Mouse (Mus musculus): Measurements from ENCODE around the gene Pth2. TPM values are rescaled to one million over a fixed set of nuclear protein-coding genes. Genes with fewer than 3 reads are reported as not detected.

Gene Pth2
- polyA plus RNA-seq, 1 experiment: not detected

DNA sequence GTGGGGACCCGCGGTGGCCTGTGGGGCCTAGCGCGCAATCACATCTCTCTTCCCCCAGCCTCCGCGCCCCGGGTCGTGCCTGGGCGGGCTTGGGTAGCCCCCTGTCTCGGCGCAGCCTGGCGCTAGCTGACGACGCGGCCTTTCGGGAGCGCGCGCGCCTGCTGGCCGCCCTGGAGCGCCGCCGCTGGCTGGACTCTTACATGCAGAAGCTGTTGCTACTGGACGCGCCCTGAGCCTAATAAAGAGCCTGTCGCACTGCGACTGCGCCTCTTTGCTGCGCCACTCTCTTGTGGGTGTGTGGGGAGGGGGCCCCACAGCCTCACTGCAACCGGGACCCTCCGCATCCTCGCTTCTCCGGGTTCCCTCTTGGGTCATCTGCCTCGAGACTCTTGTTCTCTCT is 745 bp downstream of the Pth2 start:
- TF ChIP-seq GATA1 (IDR thresholded peaks at IDR 0.05; ENCODE audit: low read length): no peak

DNA sequence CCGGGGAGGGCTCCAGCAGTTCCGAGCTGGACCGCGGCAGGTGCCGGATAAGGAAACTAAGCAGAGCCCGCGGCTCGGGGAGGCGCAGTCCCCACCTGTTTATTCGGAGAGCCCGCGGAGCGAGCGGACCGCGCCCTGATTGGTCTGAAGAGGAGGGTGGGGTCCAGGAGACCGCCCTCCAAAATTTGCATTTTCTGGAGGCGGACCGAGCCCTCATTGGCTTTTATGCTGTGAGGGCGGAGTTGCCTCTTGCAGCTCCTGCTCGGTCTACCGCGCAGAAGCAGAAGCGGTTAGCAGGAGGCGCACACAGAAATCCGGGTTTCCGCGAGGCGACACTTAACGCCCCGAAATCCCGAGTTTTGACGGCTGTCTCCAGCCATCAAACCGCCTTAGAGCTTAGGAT is 1.4 kb downstream of the Pth2 start:
- TF ChIP-seq GATA1 (IDR thresholded peaks at IDR 0.05; ENCODE audit: low read length): no peak

DNA sequence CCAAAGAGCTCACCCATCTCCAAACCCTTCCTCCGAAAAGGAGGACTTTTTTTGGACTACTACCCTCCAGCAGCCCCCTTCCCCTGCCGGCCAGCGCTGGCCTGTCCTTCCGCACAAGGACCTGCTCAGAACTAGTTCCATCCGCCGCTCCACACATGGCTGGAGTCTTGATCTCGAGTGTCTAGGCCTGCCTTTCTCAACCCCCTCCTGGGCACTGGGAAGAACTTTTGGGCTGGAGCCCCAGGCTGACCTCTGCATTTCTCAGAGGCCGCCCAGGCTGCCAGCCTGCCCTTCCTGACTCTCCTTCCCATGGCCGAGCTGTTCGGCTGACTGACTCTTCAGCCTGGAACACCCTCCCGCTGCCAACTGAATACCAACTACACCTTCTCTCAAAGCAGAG is 1.8 kb downstream of the Pth2 start:
- TF ChIP-seq GATA1 (IDR thresholded peaks at IDR 0.05; ENCODE audit: low read length): no peak

- TF ChIP-seq GATA1 (IDR thresholded peaks at IDR 0.05; ENCODE audit: low read length): no peak
These were observed 2.9 kb downstream of the Pth2 start for GRCm38 (mm10) chr7:45183672-45184071.

- TF ChIP-seq GATA1 (IDR thresholded peaks at IDR 0.05; ENCODE audit: low read length): no peak
These were observed 5.1 kb downstream of the Pth2 start for GRCm38 (mm10) chr7:45185921-45186320.

DNA sequence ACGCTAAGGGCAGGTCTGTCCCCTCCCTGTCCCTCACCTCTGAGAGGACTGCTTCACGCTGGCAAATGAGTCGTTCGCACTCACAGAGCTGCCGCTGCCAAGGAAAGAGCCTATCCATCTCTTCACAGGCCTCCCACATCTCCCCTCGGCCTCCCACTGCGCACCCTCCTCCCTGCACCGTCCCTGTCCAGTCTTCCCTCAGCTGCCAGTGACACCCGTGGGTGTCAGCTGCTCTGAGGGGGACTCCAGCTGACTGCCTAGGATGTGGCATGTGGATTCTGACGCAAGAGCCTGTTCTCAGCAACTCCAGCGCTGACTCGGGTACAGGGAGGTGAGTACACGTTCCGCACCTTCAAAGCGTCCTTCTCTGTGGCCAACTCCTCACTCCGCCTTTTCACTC is 8.8 kb downstream of the Pth2 start:
- no peak for TF ChIP-seq GATA1 (IDR thresholded peaks at IDR 0.05; ENCODE audit: low read length)

GRCm38 (mm10) chr7:45190186-45190585 is 9.4 kb downstream of the Pth2 start:
- TF ChIP-seq GATA1 (IDR thresholded peaks at IDR 0.05; ENCODE audit: low read length): no peak

DNA sequence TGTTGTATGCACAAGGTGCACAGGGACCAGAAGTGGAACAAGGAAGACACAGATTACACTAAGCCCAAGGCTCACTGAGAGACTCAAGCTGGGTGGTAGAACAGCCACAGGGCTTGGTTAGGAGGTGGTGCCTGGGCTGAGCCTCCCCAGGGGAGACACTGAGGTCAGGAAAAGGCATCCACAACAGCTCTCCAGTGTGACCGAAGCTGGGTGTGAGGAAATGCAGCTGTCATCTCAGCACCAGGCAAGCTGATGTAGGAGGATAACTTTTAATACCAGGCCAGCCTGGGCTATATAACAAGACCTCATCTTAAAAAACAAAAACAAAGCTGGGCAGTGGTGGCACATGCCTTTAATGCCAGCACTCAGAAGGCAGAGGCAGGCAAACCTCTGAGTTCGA is 10.4 kb downstream of the Pth2 start:
- TF ChIP-seq GATA1 (IDR thresholded peaks at IDR 0.05; ENCODE audit: low read length): no peak

DNA sequence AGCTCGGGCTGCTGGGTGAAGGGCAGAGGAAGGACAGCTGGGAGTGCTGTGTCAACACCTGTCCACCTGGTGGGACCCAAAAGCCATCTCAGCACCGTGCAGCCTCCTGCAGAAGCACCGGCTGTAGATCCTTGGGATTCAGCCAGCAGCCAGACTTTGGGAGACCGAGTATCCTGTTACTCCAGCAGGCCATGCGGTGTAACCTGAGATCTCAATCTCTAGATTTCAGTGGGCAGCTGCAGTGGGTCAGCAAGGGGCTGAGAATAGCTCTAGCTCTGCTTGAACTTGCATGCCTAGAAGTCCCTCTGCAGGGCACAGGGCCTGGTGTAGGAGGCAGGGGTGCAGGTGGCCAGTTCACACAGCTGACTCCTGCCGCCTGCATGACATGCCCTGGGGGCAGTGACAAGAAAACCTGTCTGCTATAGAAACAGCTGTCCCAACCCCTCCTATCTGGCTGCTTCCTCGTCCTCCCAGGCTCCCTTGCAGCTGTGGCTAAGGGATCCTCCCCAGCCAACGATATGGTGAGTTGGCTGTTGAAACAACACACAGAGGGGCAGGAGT is 11.1 kb downstream of the Pth2 start:
- no peak for TF ChIP-seq GATA1 (IDR thresholded peaks at IDR 0.05; ENCODE audit: low read length)

- TF ChIP-seq GATA1 (IDR thresholded peaks at IDR 0.05; ENCODE audit: low read length): no peak
These were observed 12.0 kb downstream of the Pth2 start for GRCm38 (mm10) chr7:45192585-45193310.

DNA sequence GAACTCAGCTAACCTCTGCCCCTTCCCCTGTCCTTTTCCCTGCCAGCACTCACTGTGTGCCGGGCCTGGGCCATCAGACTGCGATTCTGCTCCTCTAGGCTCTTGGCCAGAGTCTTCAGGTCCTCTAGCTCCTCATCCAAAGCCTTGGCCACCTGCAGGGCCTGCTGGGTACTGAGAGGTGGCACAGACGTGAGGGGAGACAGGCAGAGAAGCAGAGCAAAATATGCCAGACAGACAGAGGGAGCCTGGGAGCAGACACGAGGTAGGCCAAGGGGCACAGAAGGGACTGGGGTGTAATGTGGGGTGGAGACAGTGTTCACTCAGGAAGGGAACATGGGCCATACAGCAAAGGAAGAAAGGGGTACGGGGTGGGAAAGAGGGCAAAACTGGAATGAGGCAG is 12.6 kb downstream of the Pth2 start:
- no peak for TF ChIP-seq GATA1 (IDR thresholded peaks at IDR 0.05; ENCODE audit: low read length)

- TF ChIP-seq GATA1 (IDR thresholded peaks at IDR 0.05; ENCODE audit: low read length): no peak
These were observed 13.3 kb downstream of the Pth2 start for GRCm38 (mm10) chr7:45193871-45194785.

DNA sequence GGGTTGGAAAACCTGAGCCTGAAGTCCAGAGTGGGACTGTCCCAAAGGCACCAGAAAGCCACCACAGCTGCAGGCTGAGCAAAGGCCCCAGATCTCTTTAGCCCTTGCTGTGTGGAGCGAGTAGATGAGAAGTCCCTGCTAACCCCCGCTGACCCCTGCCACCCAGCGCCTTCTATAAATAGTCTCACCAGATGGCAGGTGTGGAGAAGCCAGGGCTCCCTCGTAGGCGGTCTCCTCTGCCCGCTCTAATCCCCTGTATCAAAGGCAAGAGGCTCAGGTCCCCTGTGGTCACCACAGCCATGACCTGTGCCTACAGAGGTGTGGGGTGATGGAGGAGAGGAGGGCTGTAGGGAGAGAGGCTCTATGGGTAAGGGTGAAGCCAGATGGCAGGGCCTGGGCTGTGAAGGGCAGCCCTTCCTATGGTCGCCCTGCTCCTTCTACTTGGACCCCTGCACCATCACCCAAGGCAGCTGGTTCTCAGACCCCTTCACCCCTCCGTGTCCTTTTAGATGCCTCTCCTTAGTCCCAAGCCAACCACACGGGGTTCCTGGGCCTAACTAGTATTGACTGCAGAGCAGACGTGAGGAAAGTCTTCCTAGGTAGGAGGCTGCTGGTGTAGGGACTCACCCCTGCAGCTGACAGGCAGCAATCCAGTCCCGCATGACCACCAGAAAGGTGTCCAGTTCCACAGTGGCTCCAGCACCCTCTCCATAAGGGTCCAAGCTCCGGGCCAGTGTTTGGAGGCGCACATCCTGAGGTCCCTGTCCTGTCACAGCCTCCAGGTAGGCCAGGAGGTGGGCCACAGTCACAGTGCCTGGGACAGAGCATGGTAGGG is 14.8 kb downstream of the Pth2 start:
- TF ChIP-seq GATA1 (IDR thresholded peaks at IDR 0.05; ENCODE audit: low read length): no peak

GRCm38 (mm10) chr7:45196176-45196535 is 15.4 kb downstream of the Pth2 start:
- no peak for TF ChIP-seq GATA1 (IDR thresholded peaks at IDR 0.05; ENCODE audit: low read length)

DNA sequence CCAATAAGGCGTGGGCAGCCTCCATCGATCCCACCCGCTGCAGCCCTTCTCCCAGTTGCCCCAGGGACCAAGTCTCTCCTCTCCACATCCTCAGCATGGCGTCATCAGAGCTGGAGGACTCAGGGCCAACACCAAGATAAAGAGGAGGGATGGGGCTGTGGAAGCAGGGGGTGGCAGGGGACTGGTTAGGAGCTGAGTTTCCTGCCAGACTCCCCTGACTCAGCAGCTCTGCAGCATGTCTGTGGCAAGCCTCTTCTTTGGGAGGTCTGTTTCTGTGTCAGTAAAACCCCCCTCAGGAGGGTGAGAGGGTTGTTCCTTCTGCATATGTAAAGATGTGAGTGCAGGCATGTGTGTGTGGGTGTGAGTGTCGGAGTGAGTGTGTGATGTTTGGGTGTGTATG is 16.2 kb downstream of the Pth2 start:
- TF ChIP-seq GATA1 (IDR thresholded peaks at IDR 0.05; ENCODE audit: low read length): no peak

DNA sequence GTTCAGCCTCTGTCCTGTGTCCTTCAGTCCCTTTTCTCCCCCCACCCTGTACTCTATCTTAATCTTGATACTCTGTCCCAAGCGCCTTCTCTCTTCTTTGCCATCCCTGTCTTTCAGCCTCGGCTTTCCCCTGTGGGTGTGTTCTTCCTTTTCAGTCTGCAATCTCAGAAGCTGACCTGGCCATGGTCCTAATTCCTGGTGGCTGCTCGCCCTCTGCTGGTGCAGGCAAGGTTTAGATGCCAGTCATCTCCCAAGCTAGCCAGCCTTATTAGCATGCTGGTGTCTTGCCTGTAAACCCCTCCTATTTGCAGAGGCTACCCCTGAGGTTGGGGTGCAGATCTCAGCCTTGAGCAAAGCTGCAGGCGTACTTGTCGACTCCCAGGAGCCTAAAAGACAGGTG is 17.6 kb downstream of the Pth2 start:
- TF ChIP-seq GATA1 (IDR thresholded peaks at IDR 0.05; ENCODE audit: low read length): no peak
